Mouse (Mus musculus): ENCODE measurements around the gene Plekhb1. TPM values are rescaled to one million over a fixed set of nuclear protein-coding genes. Genes with fewer than 3 reads are reported as not detected.
A peak's percentile ranks its signal among the peaks of the same experiment; 100 is the strongest.

Gene Plekhb1
- polyA plus RNA-seq, 1 experiment, result 9.7 TPM

- peak; percentile 30 for DNase-seq (ENCODE audit: low read depth)
- TF ChIP-seq POLR2A (IDR thresholded peaks at IDR 0.05; ENCODE audit: borderline replicate concordance, extremely low read depth, insufficient read depth, insufficient read length, poor library complexity, severe bottlenecking), result no peak
- TF ChIP-seq CTCF (IDR thresholded peaks at IDR 0.05; ENCODE audit: borderline replicate concordance, extremely low read depth, insufficient read depth, insufficient read length), result no peak
These were observed 18.9 kb upstream of the Plekhb1 start for GRCm38 (mm10) chr7:100681132-100681531.

GRCm38 (mm10) chr7:100678948-100679880 lies 17.0 kb upstream of the Plekhb1 start:
- DNase-seq (ENCODE audit: low read depth), result no peak
- TF ChIP-seq CTCF (IDR thresholded peaks at IDR 0.05; ENCODE audit: borderline replicate concordance, extremely low read depth, insufficient read depth, insufficient read length), result no peak
- no peak for TF ChIP-seq POLR2A (IDR thresholded peaks at IDR 0.05; ENCODE audit: borderline replicate concordance, extremely low read depth, insufficient read depth, insufficient read length, poor library complexity, severe bottlenecking)

- no peak for TF ChIP-seq POLR2A (IDR thresholded peaks at IDR 0.05; ENCODE audit: borderline replicate concordance, extremely low read depth, insufficient read depth, insufficient read length, poor library complexity, severe bottlenecking)
- TF ChIP-seq CTCF (IDR thresholded peaks at IDR 0.05; ENCODE audit: borderline replicate concordance, extremely low read depth, insufficient read depth, insufficient read length), result no peak
- DNase-seq (ENCODE audit: low read depth), result no peak
These were observed 15.8 kb upstream of the Plekhb1 start for GRCm38 (mm10) chr7:100678052-100678451.

GRCm38 (mm10) chr7:100674941-100675340 lies 12.7 kb upstream of the Plekhb1 start:
- DNase-seq (ENCODE audit: low read depth), result no peak
- no peak for TF ChIP-seq POLR2A (IDR thresholded peaks at IDR 0.05; ENCODE audit: borderline replicate concordance, extremely low read depth, insufficient read depth, insufficient read length, poor library complexity, severe bottlenecking)
- no peak for TF ChIP-seq CTCF (IDR thresholded peaks at IDR 0.05; ENCODE audit: borderline replicate concordance, extremely low read depth, insufficient read depth, insufficient read length)

GRCm38 (mm10) chr7:100673452-100673851 lies 11.2 kb upstream of the Plekhb1 start:
- DNase-seq (ENCODE audit: low read depth), result no peak
- TF ChIP-seq POLR2A (IDR thresholded peaks at IDR 0.05; ENCODE audit: borderline replicate concordance, extremely low read depth, insufficient read depth, insufficient read length, poor library complexity, severe bottlenecking) (no peak), CTCF (IDR thresholded peaks at IDR 0.05; ENCODE audit: borderline replicate concordance, extremely low read depth, insufficient read depth, insufficient read length) (no peak)

GRCm38 (mm10) chr7:100670646-100671045 lies 8.4 kb upstream of the Plekhb1 start:
- DNase-seq (ENCODE audit: low read depth), result no peak
- no peak for TF ChIP-seq CTCF (IDR thresholded peaks at IDR 0.05; ENCODE audit: borderline replicate concordance, extremely low read depth, insufficient read depth, insufficient read length)
- TF ChIP-seq POLR2A (IDR thresholded peaks at IDR 0.05; ENCODE audit: borderline replicate concordance, extremely low read depth, insufficient read depth, insufficient read length, poor library complexity, severe bottlenecking), result no peak

- DNase-seq (ENCODE audit: low read depth), result no peak
- TF ChIP-seq CTCF (IDR thresholded peaks at IDR 0.05; ENCODE audit: borderline replicate concordance, extremely low read depth, insufficient read depth, insufficient read length) (no peak), POLR2A (IDR thresholded peaks at IDR 0.05; ENCODE audit: borderline replicate concordance, extremely low read depth, insufficient read depth, insufficient read length, poor library complexity, severe bottlenecking) (no peak)
These were observed 1.6 kb upstream of the Plekhb1 start for GRCm38 (mm10) chr7:100663729-100664304.

- peak; percentile 94 for DNase-seq (ENCODE audit: low read depth)
- TF ChIP-seq POLR2A (IDR thresholded peaks at IDR 0.05; ENCODE audit: borderline replicate concordance, extremely low read depth, insufficient read depth, insufficient read length, poor library complexity, severe bottlenecking) (no peak), CTCF (IDR thresholded peaks at IDR 0.05; ENCODE audit: borderline replicate concordance, extremely low read depth, insufficient read depth, insufficient read length) (peak; percentile 95)
These were observed 976 bp upstream of the Plekhb1 start for GRCm38 (mm10) chr7:100663190-100663589.

GRCm38 (mm10) chr7:100661264-100661663 lies 950 bp downstream of the Plekhb1 start:
- TF ChIP-seq CTCF (IDR thresholded peaks at IDR 0.05; ENCODE audit: borderline replicate concordance, extremely low read depth, insufficient read depth, insufficient read length) (no peak), POLR2A (IDR thresholded peaks at IDR 0.05; ENCODE audit: borderline replicate concordance, extremely low read depth, insufficient read depth, insufficient read length, poor library complexity, severe bottlenecking) (no peak)
- no peak for DNase-seq (ENCODE audit: low read depth)

- DNase-seq (ENCODE audit: low read depth), result peak; percentile 40
- TF ChIP-seq POLR2A (IDR thresholded peaks at IDR 0.05; ENCODE audit: borderline replicate concordance, extremely low read depth, insufficient read depth, insufficient read length, poor library complexity, severe bottlenecking) (no peak), CTCF (IDR thresholded peaks at IDR 0.05; ENCODE audit: borderline replicate concordance, extremely low read depth, insufficient read depth, insufficient read length) (no peak)
These were observed 4.1 kb downstream of the Plekhb1 start for GRCm38 (mm10) chr7:100658093-100658578.

GRCm38 (mm10) chr7:100656739-100657138 lies 5.5 kb downstream of the Plekhb1 start:
- TF ChIP-seq POLR2A (IDR thresholded peaks at IDR 0.05; ENCODE audit: borderline replicate concordance, extremely low read depth, insufficient read depth, insufficient read length, poor library complexity, severe bottlenecking), result no peak
- TF ChIP-seq CTCF (IDR thresholded peaks at IDR 0.05; ENCODE audit: borderline replicate concordance, extremely low read depth, insufficient read depth, insufficient read length), result no peak
- no peak for DNase-seq (ENCODE audit: low read depth)
